Mouse (Mus musculus) heart, postnatal 25 days (tissue): ENCODE results near the gene Tspo2. TPM values are rescaled to one million over a fixed set of nuclear protein-coding genes. Genes with fewer than 3 reads are reported as not detected.

Experiments
- DNase-seq: peaks from one replicate; pipeline ENCODE4 v3.0.0; 2022; ENCODE audit warnings: low spot score
- intact Hi-C: fragments of 180-260 bp; cut with DNase I; formaldehyde crosslinking; loops from one replicate; pipeline ENCODE4 v1.15.1; 2025
- total RNA-seq, 2 experiments: library from RNA; stranded (reverse); gene quantifications; 2 replicates each; pipeline ENCODE4 v1.2.3; 2021

The Tspo2 gene
- total RNA-seq, 2 experiments from 2014 or later = 0.91 to 1.2 TPM

DNA sequence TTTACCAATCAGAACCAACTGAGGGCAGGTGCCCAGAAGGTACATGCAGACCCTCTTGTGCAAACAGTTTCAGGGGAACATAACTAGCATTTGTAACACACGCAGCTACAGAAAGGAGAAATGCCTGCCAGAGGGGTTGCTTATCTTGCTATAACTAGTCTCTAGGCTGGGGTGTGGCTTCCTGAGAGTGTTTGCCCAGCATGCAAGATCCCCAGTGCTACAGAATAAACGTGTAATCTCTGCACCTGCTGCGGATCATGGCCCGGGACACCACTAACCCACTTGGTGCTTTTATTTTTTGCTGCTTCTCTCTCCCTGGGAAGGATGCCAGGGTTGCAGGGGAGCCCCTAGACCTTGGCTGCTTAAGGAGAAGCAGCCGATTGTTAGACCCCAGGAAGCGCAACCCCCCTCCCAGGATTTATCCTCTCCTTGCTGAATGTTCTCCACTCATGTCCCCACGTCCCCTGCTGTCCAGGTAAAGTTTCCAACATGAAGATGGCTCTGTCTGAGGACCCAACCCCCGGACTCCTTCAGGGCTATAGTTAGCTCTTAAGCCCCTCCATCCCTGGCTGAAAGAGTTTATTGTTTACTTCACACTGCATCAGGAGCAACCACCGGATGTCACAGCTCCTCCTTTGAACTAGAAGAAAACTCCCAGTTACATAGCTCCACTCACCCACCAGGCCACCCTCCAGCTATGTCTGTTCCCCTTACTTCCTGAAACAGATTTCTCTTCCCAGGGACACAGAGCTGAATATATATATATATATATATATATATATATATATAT is 25.3 kb downstream of the Tspo2 start:
- intact Hi-C loops = no loop called here
- no peak for DNase-seq

DNA sequence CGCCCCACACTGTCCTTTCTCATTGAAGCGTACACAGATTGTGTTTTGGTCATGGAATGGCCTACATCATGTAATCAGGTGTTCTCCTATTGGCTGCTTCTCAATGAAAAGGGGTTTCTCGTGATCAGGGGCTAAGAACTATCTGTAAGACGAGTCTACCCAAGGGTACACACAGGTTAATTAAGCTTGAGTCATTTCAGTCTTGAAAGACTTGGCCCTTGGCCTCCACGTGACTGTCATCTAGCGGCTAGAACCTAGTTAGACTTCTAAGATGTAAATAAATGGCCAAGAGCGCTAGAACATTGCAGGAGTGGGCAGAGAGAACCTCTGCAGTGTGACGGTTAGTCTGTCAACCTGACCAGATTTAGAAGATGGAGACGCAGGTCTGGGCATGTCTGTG is 27.1 kb downstream of the Tspo2 start:
- intact Hi-C loops = no loop called here
- no peak for DNase-seq

DNA sequence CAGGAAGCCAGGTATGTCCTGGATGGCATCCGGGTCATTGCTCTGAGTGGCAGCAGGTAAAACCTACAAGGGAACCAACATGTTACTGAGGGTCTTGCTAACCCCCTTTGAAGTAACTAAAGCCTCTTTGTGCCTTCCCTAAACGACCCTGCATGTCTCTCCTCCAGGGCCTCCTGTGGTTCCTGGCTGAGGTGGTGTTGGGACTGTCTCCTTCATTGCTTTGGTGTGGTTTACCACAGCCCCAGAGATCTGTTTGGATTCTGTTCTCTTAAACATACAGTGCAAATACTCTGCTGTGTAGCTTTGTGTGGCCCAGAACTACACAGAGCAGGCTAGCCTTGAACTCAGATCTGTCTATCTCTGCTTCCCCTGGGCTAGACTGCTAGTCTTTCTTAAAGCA is 31.8 kb downstream of the Tspo2 start:
- intact Hi-C loops = no loop called here

DNA sequence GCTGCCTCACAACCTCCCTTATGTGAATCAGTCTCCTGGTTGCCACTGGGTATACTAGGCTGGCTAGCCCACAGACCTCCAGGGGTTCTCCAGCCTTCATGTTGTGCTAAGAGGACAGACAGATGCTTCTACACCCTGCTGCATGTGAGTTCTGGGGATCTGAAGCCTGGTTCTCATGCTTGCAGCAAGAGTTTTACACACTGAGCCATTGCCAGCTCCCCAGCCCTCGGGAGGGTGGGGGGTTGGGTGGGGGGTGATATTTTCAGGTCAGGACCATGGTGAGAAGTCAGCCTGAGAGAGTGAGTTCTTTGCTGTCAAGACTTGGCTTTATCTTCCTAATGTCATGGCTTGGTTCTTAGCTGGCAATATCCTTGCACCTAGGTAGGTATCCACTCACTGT is 32.5 kb downstream of the Tspo2 start:
- no peak for DNase-seq
- intact Hi-C loops = no loop called here

More for the DNA sequence above, 31.8 kb downstream of the Tspo2 start:
- DNase-seq = no peak

DNA sequence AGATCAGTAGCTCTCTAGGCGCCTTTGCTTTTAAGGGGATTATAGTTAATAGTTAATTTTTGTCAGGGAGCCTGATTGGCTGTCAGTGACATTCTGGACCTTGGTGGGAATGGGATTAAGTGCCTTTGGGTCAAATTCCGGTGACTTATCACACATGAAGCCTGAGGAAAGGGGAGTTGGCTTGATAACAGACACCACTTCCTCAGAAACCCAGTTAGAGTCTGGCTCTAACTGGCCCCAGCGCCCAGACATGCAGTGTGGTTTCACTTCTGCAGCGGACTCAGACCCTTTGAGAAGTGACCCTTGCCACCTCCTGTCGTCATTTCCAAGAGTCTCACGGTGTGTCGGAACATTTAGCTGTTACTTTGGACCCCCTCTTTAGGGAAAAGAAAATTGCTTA is 33.1 kb downstream of the Tspo2 start:
- DNase-seq = no peak
- intact Hi-C loops = no loop called here

DNA sequence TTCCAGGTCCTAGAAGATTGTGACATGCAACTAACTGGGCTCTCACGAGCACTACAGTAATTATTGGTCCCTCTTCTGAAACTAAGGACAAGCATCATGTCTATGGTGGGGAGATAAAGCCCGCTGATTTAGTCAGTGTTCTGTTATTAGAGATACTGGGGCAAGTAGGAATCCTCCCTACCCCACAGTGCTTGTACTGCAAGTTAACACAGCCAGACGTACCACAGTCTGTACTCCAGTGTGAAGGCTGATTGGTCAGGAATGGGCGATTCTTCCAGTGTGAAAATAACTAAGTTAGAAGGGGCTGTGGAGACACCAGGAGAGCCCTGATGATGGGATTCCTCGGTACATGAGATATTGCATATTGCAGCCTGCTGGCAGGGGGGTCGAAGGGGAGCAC is 33.8 kb downstream of the Tspo2 start:
- intact Hi-C loops = loop anchor here (1.0 kb wide), 2 partner anchors 50 to 185 kb away; no protein-coding TSS in a partner anchor

DNA sequence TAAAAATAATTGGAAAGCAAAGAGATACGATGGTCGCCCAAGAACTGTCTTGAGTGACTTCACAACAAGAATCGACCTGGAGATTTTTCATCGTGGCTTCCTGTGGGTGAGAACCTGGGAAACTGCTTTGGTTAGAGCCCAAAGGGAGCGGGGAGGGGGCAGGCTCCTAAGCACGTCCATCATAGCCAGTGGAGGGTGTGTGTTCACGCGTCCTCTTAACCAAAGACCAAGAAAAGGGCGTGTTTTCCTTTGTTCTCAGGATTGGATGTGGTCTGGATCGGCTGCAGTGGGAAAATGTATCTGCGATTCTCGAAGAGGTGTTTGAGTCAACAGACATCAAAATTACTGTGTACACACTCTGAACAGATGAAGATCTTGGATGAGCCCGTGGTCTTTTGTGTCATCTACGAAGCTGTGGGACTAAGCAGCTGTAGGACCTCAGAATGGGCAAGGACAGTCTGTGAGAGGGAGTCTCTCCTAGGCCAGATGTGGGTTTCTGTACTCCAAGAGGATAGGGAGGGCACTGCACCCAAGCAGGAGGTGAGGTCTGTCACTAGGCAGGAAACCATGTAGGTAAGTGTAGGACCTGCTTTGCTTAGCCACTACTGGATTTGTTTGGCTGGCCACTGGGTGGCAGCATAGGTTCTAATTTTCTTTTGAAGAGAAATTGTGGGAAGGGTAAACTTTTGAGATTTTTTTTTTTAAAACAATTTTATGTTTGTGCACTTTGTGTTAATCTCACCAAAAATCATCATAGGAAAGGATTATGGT is 34.7 kb downstream of the Tspo2 start:
- DNase-seq = no peak
- intact Hi-C loops = loop anchor here (1.0 kb wide), 2 partner anchors 51 to 186 kb away; no protein-coding TSS in a partner anchor

More for the DNA sequence above, 33.8 kb downstream of the Tspo2 start:
- no peak for DNase-seq

DNA sequence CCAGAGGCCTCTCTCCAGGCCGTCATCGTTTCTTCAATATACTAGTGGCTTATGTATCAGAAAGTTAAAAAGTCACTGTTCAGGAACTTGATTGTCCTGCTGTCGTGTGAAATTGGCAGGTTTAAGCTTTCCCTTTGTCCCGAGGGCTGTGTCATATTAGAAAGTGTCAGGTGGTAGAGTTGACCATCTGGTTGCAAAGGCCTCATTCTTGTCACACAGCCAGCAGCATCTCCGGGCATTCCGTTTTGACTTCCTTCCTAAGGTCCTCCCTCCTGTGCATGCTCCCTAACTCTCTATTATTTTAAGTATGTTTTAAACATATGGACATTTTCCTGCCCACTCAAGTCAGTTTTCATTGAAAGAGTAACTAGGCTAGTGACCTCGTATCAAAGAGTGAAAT is 35.3 kb downstream of the Tspo2 start:
- intact Hi-C loops = no loop called here
- DNase-seq = no peak

DNA sequence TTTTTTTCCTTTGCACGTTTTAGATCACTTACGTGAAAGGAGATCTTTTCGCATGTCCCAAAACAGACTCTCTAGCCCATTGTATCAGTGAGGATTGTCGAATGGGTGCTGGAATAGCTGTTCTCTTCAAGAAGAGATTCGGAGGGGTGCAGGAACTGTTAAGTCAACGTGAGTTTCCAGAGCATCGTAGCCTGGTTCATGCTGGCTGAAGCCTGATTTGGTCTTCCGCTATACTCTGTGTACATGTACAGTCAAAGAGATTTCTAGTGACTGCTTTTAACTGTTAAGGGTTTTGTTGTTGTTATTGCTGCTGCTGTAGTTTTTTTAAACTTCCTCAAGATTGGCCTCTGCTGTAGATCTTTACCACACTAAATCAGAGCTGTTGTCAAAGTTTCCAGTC is 40.1 kb downstream of the Tspo2 start:
- intact Hi-C loops = loop anchor here (2.0 kb wide), 1 partner anchor 18 kb away; no protein-coding TSS in a partner anchor
- DNase-seq = no peak

DNA sequence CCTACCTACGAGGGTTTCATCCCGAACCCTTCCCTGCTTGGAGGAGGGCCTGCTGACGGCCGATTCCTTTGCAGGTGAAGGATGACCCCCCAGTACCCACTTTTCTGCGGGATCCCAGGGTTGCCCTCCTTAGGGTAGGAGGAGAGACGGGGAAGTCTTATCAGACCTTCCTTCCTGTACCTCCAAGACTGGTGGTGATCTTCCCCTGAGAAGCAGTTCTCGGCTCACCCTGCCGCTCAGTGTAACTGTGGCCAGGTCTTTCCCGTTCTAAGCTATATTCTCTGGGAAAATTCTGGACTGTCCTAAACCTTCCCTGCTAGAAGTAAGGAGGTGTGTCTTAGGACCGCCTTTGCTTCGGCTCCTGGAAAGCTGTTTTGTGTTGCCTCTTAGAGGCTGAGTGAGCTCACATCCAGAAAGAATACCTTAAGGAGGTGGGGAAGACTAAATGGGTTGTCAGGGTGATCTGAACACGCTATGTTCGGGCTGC is 41.0 kb downstream of the Tspo2 start:
- intact Hi-C loops = loop anchor here (2.0 kb wide), 1 partner anchor 18 kb away; no protein-coding TSS in a partner anchor
- DNase-seq = no peak

DNA sequence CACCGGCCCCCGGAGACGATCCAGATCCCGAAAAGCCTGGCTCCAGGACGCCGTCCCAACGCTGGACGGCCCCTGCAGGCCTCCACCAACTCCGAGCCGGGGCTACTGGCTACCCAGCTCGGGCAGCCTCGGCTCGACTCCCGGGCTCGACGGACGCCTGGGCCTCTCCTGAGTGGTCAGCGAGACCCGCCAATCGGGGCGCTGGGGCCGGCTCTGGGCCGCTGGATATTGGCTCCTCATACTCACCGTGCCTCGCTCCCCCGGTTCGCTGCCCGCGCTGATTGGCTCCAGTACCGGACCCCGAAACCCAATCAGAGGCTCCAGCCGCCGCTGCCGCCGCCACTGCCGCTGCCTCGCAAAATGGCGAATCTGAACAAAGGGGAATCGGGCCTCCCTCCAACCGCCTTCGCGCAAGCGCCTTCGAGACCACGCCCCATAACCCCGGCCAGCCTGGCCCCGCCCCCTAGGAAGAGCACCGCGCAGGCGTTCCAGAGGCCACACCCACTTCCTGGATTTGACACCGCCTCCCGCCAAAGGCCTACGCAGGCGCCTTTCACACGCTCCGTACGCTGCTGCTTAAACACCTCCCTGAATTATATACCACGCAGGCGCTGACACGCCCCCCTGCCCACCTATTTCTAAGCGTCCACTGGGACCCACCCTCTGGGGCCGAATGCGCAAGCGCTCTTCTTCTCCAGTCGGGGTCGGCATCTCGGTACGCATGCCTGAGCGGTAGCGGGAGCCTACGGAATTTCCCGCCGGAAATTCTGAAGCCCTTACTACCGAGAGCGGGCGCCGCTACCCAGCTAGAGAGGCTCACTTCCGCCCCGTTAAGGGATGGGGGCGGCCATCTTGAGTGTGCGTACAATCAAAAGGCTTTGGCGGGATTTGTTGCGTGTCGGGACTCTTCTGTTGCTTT is 41.7 kb downstream of the Tspo2 start, which contains the start of the genes Nfya and Oard1:
Gene Nfya (minus strand): TSS at position 527 of the 919 bp plus-strand sequence.
Gene Oard1 (plus strand): TSS at position 635 of the 919 bp plus-strand sequence.
- intact Hi-C loops = loop anchor here (2.0 kb wide), 1 partner anchor 19 kb away; no protein-coding TSS in a partner anchor
- peak; percentile 99 for DNase-seq

DNA sequence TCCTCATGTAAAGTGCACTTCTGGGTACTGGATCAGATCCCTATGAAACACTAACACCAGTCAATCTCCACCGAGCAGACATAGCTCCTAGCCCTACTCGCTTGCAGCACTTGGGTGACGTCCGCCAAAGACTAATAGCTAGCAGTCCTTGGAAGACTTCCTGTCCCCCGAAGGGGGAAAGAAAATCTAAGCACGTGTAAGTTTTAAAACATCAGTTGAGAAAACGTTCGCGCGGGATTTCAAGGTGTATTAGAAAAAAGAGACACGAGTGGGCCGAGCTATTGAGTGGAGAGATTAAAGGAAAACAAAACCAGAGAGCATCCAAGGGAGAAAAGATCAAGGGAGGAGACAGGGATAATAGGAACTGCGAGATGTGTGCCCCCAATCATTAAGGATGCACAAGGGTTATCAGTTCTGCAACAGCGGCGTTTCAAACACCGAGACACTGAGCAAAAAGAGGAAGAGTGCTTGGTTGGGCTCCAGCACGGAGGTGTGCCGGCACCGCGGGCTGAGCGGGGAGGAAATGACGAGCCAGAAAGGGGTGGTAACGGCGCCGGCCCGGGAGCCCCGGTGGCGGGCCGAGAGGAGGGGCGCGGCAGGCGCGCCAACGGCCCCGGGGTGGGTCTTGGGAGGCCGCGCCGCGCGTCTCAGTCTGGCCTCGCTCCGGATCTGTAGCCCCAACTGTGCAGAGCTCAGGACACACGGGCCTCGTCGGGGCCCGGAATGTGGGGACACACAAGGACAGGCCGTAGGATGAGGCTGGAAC is 42.6 kb downstream of the Tspo2 start:
- intact Hi-C loops = no loop called here
- peak; percentile 52 for DNase-seq

DNA sequence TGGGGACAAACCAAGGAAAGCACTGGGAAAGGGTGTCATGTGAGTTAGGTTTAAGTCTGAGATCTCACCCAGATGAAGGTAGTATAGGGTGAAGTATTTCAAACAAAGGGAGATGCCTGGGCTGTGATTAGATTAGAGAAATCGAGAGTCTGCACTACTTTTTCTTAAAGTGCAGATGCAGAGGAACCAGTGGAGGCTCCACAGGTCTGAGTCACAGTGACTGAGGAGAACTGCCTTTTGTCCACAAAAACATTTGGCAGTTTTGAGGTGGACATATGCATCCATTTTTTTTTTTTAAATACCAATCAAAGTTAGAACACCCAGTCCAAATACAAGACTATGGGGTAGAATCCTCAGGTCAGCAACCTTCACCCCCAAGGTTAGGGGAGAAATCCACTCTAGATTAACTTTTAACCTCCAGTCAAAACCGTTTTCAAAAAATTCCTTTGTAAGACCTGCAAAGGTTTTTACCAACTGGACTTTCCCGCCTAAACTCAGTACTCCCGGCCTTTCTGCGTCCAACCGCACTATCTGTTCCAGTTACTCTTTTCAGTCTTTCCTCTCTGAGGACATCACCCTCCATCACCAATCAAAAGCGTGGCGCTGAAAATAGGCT is 43.3 kb downstream of the Tspo2 start:
- DNase-seq = no peak
- intact Hi-C loops = no loop called here

DNA sequence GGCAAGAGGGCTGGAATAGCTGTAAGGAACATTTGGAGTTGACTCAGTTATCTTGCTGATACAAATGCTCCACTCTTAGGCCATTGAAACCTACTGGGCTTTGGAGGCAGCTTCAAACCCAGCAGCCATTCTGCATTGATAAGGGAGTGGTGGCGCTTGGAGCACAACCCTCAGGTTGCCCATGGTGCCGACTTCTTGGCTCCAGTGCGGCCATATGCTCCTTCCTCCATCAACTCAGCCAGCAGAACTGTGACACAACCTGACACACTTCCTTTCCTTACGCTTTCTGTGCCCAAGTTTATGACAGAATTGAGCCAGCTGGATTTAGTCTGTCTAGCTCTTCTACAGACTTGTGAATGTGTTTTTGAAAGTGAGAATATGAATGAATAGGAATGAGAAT is 44.2 kb downstream of the Tspo2 start:
- DNase-seq = no peak
- intact Hi-C loops = no loop called here

DNA sequence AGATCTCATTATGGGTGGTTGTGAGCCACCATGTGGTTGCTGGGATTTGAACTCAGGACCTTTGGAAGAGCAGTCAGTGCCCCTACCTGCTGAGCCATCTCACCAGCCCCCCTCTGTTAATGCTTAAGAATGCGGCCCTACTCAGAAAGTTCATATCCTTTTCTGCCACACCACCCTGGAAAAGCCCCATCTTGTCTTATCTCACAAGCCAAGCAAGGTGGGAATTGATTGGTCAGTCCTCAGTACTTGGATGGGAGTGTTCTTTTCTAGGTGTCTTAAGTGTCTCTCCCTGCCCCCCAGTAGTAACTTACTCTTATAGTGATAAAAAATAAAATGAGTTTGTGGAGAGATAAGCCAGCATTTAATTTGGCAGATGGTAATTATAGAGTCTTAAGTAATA is 46.6 kb downstream of the Tspo2 start:
- intact Hi-C loops = no loop called here
- DNase-seq = no peak

DNA sequence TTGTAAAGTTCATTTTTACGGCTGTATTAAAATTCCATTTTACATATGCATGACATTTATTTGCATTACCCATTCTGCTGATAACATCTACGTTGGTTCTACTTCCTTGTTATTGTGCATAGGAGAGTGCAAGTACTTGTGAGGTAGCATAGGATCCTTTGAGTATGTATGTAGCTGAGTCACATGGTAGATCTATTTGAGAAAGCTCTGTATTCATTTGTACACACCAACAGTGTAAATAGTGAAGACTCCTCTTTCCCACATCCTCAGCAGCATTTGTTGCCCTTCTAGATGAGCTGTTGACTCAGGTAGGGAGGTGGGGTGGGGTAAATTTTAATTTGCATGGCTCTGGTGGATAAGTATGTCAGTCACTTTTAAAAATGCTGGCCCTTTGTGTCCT is 47.5 kb downstream of the Tspo2 start:
- no peak for DNase-seq
- intact Hi-C loops = no loop called here

DNA sequence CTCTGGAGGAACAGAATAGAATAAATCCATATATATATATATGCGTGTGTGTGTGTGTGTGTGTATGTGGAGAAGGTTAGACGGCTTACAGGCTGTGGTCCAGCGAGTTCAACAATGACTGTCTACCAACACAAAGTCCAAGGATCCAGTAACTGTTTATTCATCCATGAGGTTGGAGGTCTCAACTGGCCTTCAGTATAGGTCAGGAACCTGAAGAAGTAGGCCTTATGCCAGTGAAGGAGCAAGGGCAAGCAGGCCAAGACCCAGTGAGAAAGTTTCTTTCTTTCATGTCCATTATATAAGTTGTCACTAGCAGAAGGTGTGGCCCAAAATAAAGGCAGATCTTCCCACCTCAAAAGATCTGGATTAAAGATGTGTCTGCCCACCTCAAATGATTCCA is 48.6 kb downstream of the Tspo2 start:
- no peak for DNase-seq
- intact Hi-C loops = no loop called here

DNA sequence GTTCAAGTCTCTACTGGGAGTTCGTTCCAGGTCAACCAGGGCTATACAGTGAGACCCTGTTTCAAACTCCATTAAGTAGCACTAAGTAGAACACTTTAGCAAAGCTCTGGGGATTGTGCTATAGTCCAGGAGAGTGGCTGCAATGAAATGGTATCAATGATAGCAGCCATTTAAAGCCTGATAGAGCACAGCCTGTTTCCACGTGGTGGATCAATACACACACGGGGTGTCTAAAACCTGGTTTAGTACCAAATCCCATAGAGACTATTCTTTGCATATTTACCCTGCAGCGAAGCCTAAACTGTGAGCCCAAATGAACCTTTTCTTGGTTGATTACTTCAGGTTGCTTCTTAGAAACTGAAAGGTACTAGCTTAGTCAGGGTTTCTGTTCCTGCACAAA is 49.6 kb downstream of the Tspo2 start:
- intact Hi-C loops = no loop called here
- no peak for DNase-seq
